Mouse (Mus musculus): ENCODE measurements around the gene 2900026A02Rik.
A peak's percentile ranks its signal among the peaks of the same experiment; 100 is the strongest.

Gene 2900026A02Rik

GRCm38 (mm10) chr5:113099546-113099945, 121.5 kb downstream of the 2900026A02Rik start:
- peak in 1 of 2 experiments; percentile 89 for DNase-seq (ENCODE audit: low spot score in 2 of 2)

- DNase-seq (ENCODE audit: low spot score in 2 of 2) = no peak
Measured at GRCm38 (mm10) chr5:113097551-113097950, 123.5 kb downstream of the 2900026A02Rik start.

- no peak for DNase-seq (ENCODE audit: low spot score in 2 of 2)
Measured at GRCm38 (mm10) chr5:113095456-113095855, 125.6 kb downstream of the 2900026A02Rik start.

- no peak for DNase-seq (ENCODE audit: low spot score in 2 of 2)
Measured at GRCm38 (mm10) chr5:113092406-113092805, 128.6 kb downstream of the 2900026A02Rik start.

GRCm38 (mm10) chr5:113091162-113091561, 129.9 kb downstream of the 2900026A02Rik start:
- no peak for DNase-seq (ENCODE audit: low spot score in 2 of 2)

GRCm38 (mm10) chr5:113090750-113091149, 130.3 kb downstream of the 2900026A02Rik start:
- no peak for DNase-seq (ENCODE audit: low spot score in 2 of 2)

- no peak for DNase-seq (ENCODE audit: low spot score in 2 of 2)
Measured at GRCm38 (mm10) chr5:113090077-113090690, 130.9 kb downstream of the 2900026A02Rik start.

GRCm38 (mm10) chr5:113087465-113087864, 133.6 kb downstream of the 2900026A02Rik start:
- no peak for DNase-seq (ENCODE audit: low spot score in 2 of 2)

- DNase-seq (ENCODE audit: low spot score in 2 of 2) = no peak
Measured at GRCm38 (mm10) chr5:113086990-113087389, 134.0 kb downstream of the 2900026A02Rik start.

GRCm38 (mm10) chr5:113086439-113086838, 134.6 kb downstream of the 2900026A02Rik start:
- DNase-seq (ENCODE audit: low spot score in 2 of 2) = no peak

- DNase-seq (ENCODE audit: low spot score in 2 of 2) = no peak
Measured at GRCm38 (mm10) chr5:113085931-113086330, 135.1 kb downstream of the 2900026A02Rik start.

- no peak for DNase-seq (ENCODE audit: low spot score in 2 of 2)
Measured at GRCm38 (mm10) chr5:113084309-113084708, 136.7 kb downstream of the 2900026A02Rik start.

GRCm38 (mm10) chr5:113082356-113083168, 138.5 kb downstream of the 2900026A02Rik start:
- DNase-seq (ENCODE audit: low spot score in 2 of 2) = no peak

- DNase-seq (ENCODE audit: low spot score in 2 of 2) = no peak
Measured at GRCm38 (mm10) chr5:113081439-113081838, 139.6 kb downstream of the 2900026A02Rik start, which contains the start of gene Crybb3. Crybb3 (minus strand) TSS chr5:113081584.

GRCm38 (mm10) chr5:113081020-113081419, 140.0 kb downstream of the 2900026A02Rik start:
- DNase-seq (ENCODE audit: low spot score in 2 of 2) = no peak

- DNase-seq (ENCODE audit: low spot score in 2 of 2) = no peak
Measured at GRCm38 (mm10) chr5:113079783-113080182, 141.3 kb downstream of the 2900026A02Rik start.

GRCm38 (mm10) chr5:113078686-113079085, 142.3 kb downstream of the 2900026A02Rik start:
- no peak for DNase-seq (ENCODE audit: low spot score in 2 of 2)

- no peak for DNase-seq (ENCODE audit: low spot score in 2 of 2)
Measured at GRCm38 (mm10) chr5:113070017-113070416, 151.0 kb downstream of the 2900026A02Rik start, which contains the start of gene Crybb2. Crybb2 (minus strand) TSS chr5:113070117.

- DNase-seq (ENCODE audit: low spot score in 2 of 2) = peak; percentile 56 to 84
Measured at GRCm38 (mm10) chr5:113054308-113054707, 166.7 kb downstream of the 2900026A02Rik start.

GRCm38 (mm10) chr5:113050581-113051185, 170.4 kb downstream of the 2900026A02Rik start:
- no peak for DNase-seq (ENCODE audit: low spot score in 2 of 2)

GRCm38 (mm10) chr5:113049876-113050275, 171.2 kb downstream of the 2900026A02Rik start:
- DNase-seq (ENCODE audit: low spot score in 2 of 2) = peak in 1 of 2 experiments; percentile 44
